In the genomic region with DNA sequence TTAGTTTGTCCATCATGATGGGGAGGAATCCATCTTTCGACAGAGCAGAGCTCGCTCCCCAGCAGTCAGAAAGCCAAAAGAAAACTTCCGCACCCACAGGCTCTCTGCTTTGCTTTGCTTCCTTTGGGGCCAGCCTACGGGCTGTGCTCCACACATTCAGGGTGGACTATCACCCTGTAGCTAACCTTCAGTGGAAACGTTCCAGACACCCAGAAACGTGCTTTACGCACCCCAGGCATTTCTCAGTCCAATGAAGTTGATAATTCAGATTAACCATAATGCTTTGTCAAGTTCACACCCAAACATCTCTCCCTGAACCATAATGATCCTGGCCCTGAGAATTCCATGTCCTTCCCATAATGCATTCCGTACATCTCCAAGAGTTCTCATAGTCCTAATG, we compare ENCODE assay signal across 29 mouse cellular contexts.
DNase-seq lines count a peak whose midpoint lies in the region; ATAC-seq lines count a peak whose summit lies in the region.
"Had no signal": no experiment of that assay in that cellular context is flagged by ENCODE, and none has a peak within 500 bp of the region (broad histone marks: within the 10 kb centered on the region; RNA-seq: fewer than 3 reads in every experiment).

No protein-coding gene starts in this region.

- peaks cover 48% of the 10 kb centered on the region for H3K4me1 ChIP-seq in heart, embryonic 10.5 days
- peaks cover 46% of the 10 kb centered on the region for H3K4me1 ChIP-seq in heart, embryonic 15.5 days (replicated peaks)
- H3K4me1 ChIP-seq in lung, embryonic 16.5 days (replicated peaks; ENCODE audit: control insufficient read depth, insufficient read depth, low read length): peaks cover 4% of the 10 kb centered on the region; the same call in 1 of the 2 replicates
- H3K4me1 ChIP-seq: hindbrain, embryonic 15.5 days; kidney, embryonic 15.5 days; stomach, embryonic 15.5 days had no signal

- no peak for ATAC-seq in heart, embryonic 15.5 days (replicated peaks; ENCODE audit: insufficient number of reproducible peaks, insufficient read depth, low FRiP score, low read depth)
- 0 out of 2 replicates have a peak, but pooled peaks have one; percentile 8 for ATAC-seq in lung, embryonic 16.5 days (ENCODE audit: low read depth)
- ATAC-seq: forebrain, embryonic 16.5 days; inflammation-experienced regulatory T-cells, adult 6 months; midbrain, embryonic 16.5 days had no signal

- H3K27me3 ChIP-seq in heart, embryonic 10.5 days (ENCODE audit: insufficient read depth, poor library complexity, severe bottlenecking): peaks cover 30% of the 10 kb centered on the region
- H3K27me3 ChIP-seq in heart, embryonic 15.5 days: peaks cover 26% of the 10 kb centered on the region
- no peaks in the 10 kb centered on the region for H3K27me3 ChIP-seq in lung, embryonic 16.5 days (ENCODE audit: control insufficient read depth, insufficient read depth, low read depth, low read length)
- H3K27me3 ChIP-seq: hindbrain, embryonic 15.5 days; kidney, embryonic 15.5 days; stomach, embryonic 15.5 days had no signal

- H3K4me3 ChIP-seq in heart, embryonic 10.5 days: peak overlapping the region; percentile 17; the same call in 1 of the 2 replicates
- peak overlapping the region; percentile 17; the same call in 1 of the 2 replicates for H3K4me3 ChIP-seq in heart, embryonic 15.5 days
- no peak overlapping the region for H3K4me3 ChIP-seq in lung, embryonic 16.5 days (ENCODE audit: low read length)
- H3K4me3 ChIP-seq: erythroblast, embryonic 14.5 days; gastrocnemius, adult 2 months; hindbrain, embryonic 10.5 days; hindbrain, embryonic 15.5 days; kidney, embryonic 15.5 days; stomach, embryonic 15.5 days had no signal

- peak; percentile 59 for DNase-seq in heart, embryonic 10.5 days (ENCODE audit: low spot score)
- no peak for DNase-seq in heart, postnatal 25 days (ENCODE audit: low spot score)
- DNase-seq in heart, postnatal 14 days: no peak
- no peak for DNase-seq in lung, postnatal 25 days (ENCODE audit: low spot score)
- peak; percentile 2 for DNase-seq in yolk sac, embryonic 10.5 days (ENCODE audit: low spot score)
- DNase-seq: adrenal gland, adult 8-10 months; cerebellum, adult 2 months; cerebellum, postnatal 14 days; gastrocnemius, adult 2 months; gastrocnemius, postnatal 36 days; kidney, adult 18-20 months; kidney, postnatal 25 days; lung, adult 2 months; right cerebral cortex, postnatal 25 days; thymus, adult 18-20 months; thymus, postnatal 36 days had no signal

- peak overlapping the region; percentile 45 for H3K4me2 ChIP-seq in heart, embryonic 15.5 days
- no peak overlapping the region for H3K4me2 ChIP-seq in lung, embryonic 16.5 days (ENCODE audit: low read depth, low read length)
- H3K4me2 ChIP-seq: hindbrain, embryonic 15.5 days; kidney, embryonic 15.5 days; midbrain, embryonic 11.5 days; stomach, embryonic 15.5 days had no signal

- 52% methylated on average over 8 of the region's 8 CpGs for WGBS in heart, embryonic 10.5 days
- 45% methylated on average over 8 of the region's 8 CpGs for WGBS in heart, embryonic 15.5 days
- 76% methylated on average over 8 of the region's 8 CpGs for WGBS in lung, embryonic 16.5 days

- no peak overlapping the region for H3K9ac ChIP-seq in heart, embryonic 15.5 days
- no peak overlapping the region for H3K9ac ChIP-seq in lung, embryonic 16.5 days (ENCODE audit: low read length)
- H3K9ac ChIP-seq: hindbrain, embryonic 15.5 days; kidney, embryonic 15.5 days; liver, embryonic 14.5 days; stomach, embryonic 15.5 days had no signal

- H3K27ac ChIP-seq in heart, embryonic 10.5 days: no peak overlapping the region
- peak overlapping the region; percentile 19; the same call in 1 of the 2 replicates for H3K27ac ChIP-seq in heart, embryonic 15.5 days
- no peak overlapping the region for H3K27ac ChIP-seq in lung, embryonic 16.5 days (ENCODE audit: low read length)
- H3K27ac ChIP-seq: gastrocnemius, adult 2 months; hindbrain, embryonic 10.5 days; hindbrain, embryonic 15.5 days; kidney, embryonic 15.5 days; liver, embryonic 14.5 days; stomach, embryonic 15.5 days had no signal

- no peaks in the 10 kb centered on the region for H3K9me3 ChIP-seq in heart, embryonic 10.5 days
- no peaks in the 10 kb centered on the region for H3K9me3 ChIP-seq in heart, embryonic 15.5 days (replicated peaks)
- H3K9me3 ChIP-seq in lung, embryonic 16.5 days (ENCODE audit: control insufficient read depth, low read length): no peaks in the 10 kb centered on the region
- H3K9me3 ChIP-seq: G1E; hindbrain, embryonic 10.5 days; hindbrain, embryonic 15.5 days; kidney, embryonic 15.5 days; stomach, embryonic 15.5 days had no signal

- no peaks in the 10 kb centered on the region for H3K36me3 ChIP-seq in heart, embryonic 10.5 days
- no peaks in the 10 kb centered on the region for H3K36me3 ChIP-seq in heart, embryonic 15.5 days
- H3K36me3 ChIP-seq in lung, embryonic 16.5 days (ENCODE audit: control insufficient read depth, insufficient read depth, low read length): no peaks in the 10 kb centered on the region
- H3K36me3 ChIP-seq: G1E; hindbrain, embryonic 10.5 days; hindbrain, embryonic 15.5 days; kidney, embryonic 15.5 days; stomach, embryonic 15.5 days had no signal

- intact Hi-C loops in heart, postnatal 25 days (cut with DNase I): no loop called here
- intact Hi-C loops in heart, postnatal 14 days (cut with DNase I): no loop called here

Comparison
In these comparisons a context has a peak if more than half of its experiments do, and no peak if none do; other contexts are left out.
1. DNase-seq: peak in heart, embryonic 10.5 days (single experiment) and yolk sac, embryonic 10.5 days (single experiment); none in heart, postnatal 25 days (single experiment), heart, postnatal 14 days (0 of 2) and lung, postnatal 25 days (single experiment).